Comparison of ENCODE assay signal across 8 mouse cellular contexts in the genomic region with DNA sequence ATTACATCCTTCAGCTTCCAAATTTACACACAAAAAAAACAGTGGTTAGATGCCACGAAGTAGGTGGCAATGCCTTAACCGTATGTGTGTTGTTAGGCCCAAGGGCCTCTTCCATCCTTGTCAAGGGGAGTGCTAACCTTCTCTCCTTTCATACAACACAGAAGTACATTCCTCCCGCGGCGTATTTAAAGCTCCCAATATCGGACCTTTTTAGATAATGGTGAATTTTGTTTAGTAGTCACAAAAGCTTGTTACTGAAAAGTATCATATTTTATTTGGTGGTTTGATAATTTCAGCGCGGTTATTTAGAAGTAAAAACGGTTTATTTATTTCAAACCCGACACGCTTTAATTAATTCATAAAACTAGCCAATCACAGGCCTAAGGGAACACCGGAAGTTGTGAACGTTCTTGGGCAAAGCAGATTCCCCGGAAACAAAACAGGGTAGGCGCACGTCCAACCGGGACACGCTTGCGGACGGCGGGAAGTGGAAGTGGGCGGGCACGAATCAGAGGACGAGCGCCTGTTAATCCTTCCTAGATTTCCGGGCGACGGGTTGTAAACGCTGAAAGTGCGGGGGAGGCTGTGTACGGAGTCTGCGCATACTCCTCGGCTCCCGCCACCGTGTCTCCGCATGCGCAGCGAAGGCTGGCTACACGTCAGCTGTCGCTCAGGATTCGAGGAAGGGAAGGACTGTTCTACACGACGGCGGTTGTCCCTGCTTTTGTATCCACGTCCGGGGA. TPM values are rescaled to one million over a fixed set of nuclear protein-coding genes. Genes with fewer than 3 reads are reported as not detected.
A peak's percentile ranks its signal among the peaks of the same experiment; 100 is the strongest.
DNase-seq lines count a peak whose midpoint lies in the region; ATAC-seq and TF ChIP-seq lines count a peak whose summit lies in the region.

No protein-coding gene starts in this region.

- peak overlapping the region; percentile 41 for H3K4me3 ChIP-seq in embryonic facial prominence, embryonic 14.5 days (ENCODE audit: low read depth, low read length)
- peak overlapping the region; percentile 52 for H3K4me3 ChIP-seq in heart, adult 2 months
- peak overlapping the region; percentile 44 for H3K4me3 ChIP-seq in limb, embryonic 13.5 days
- peak overlapping the region; percentile 42 for H3K4me3 ChIP-seq in midbrain, embryonic 16.5 days (ENCODE audit: low read depth, low read length)

- peak overlapping the region; percentile 88 for H3K27ac ChIP-seq in embryonic facial prominence, embryonic 14.5 days (replicated peaks; ENCODE audit: low read depth, low read length)
- H3K27ac ChIP-seq in heart, adult 2 months: peak overlapping the region; percentile 98
- peak overlapping the region; percentile 73 for H3K27ac ChIP-seq in limb, embryonic 13.5 days
- H3K27ac ChIP-seq in midbrain, embryonic 16.5 days (ENCODE audit: low read length): peak overlapping the region; percentile 81

- H3K9ac ChIP-seq in embryonic facial prominence, embryonic 14.5 days (ENCODE audit: low read depth, low read length): peak overlapping the region; percentile 56
- H3K9ac ChIP-seq in heart, adult 2 months (ENCODE audit: low read depth, low read length): peak overlapping the region; percentile 52
- peak overlapping the region; percentile 68 for H3K9ac ChIP-seq in limb, embryonic 13.5 days
- peak overlapping the region; percentile 62 for H3K9ac ChIP-seq in midbrain, embryonic 16.5 days (ENCODE audit: low read depth, low read length)

- no peaks in the 10 kb centered on the region for H3K27me3 ChIP-seq in embryonic facial prominence, embryonic 14.5 days (replicated peaks; ENCODE audit: control insufficient read depth, insufficient read depth, low read length)
- no peaks in the 10 kb centered on the region for H3K27me3 ChIP-seq in heart, adult 2 months (ENCODE audit: control insufficient read depth, insufficient read depth, low read length)
- no peaks in the 10 kb centered on the region for H3K27me3 ChIP-seq in limb, embryonic 13.5 days
- no peaks in the 10 kb centered on the region for H3K27me3 ChIP-seq in midbrain, embryonic 16.5 days (ENCODE audit: control insufficient read depth, insufficient read depth, low read depth, low read length)

- WGBS in embryonic facial prominence, embryonic 14.5 days: 0% methylated on average over 44 of the region's 46 CpGs
- under 1% methylated on average over 46 of the region's 46 CpGs for WGBS in heart, adult 2 months
- under 1% methylated on average over 46 of the region's 46 CpGs for WGBS in limb, embryonic 13.5 days
- under 1% methylated on average over 46 of the region's 46 CpGs for WGBS in midbrain, embryonic 16.5 days

- H3K4me1 ChIP-seq in embryonic facial prominence, embryonic 14.5 days (ENCODE audit: control insufficient read depth, insufficient read depth, low read length): peaks cover 13% of the 10 kb centered on the region
- H3K4me1 ChIP-seq in heart, adult 2 months (ENCODE audit: control insufficient read depth, insufficient read depth, low read length): peaks cover 3% of the 10 kb centered on the region; the same call in 1 of the 2 replicates
- peaks cover 13% of the 10 kb centered on the region for H3K4me1 ChIP-seq in limb, embryonic 13.5 days
- H3K4me1 ChIP-seq in midbrain, embryonic 16.5 days (ENCODE audit: control insufficient read depth, insufficient read depth, low read length): peaks cover 14% of the 10 kb centered on the region

- intact Hi-C loops in heart, adult 2 months (cut with DNase I): loop anchor here (1.0 kb wide), 1 partner anchor 25 kb away; the partner anchor contains the start of gene Wdr5

- no peak for TF ChIP-seq CTCF in heart, adult 2 months (IDR thresholded peaks at IDR 0.05)

- peak; percentile 99 for DNase-seq in 3T3-L1 (ENCODE audit: low read depth, low spot score)
- peak; percentile 79 to 93 for DNase-seq in adrenal gland, postnatal 4 days (ENCODE audit: low spot score in 2 of 2)
- DNase-seq in embryonic facial prominence, embryonic 14.5 days (ENCODE audit: low spot score): peak; percentile 100
- peak; percentile 95 to 99 for DNase-seq in heart, adult 2 months
- peak; percentile 99 to 100 for DNase-seq in kidney, adult 8-10 months
- DNase-seq in spleen, postnatal 10 days (ENCODE audit: low spot score in 2 of 2): peak; percentile 85 to 90

- ATAC-seq in embryonic facial prominence, embryonic 14.5 days (ENCODE audit: low read depth): peak; percentile 97
- peak; percentile 99 for ATAC-seq in limb, embryonic 13.5 days (ENCODE audit: low FRiP score, low read depth)
- peak; percentile 97 for ATAC-seq in midbrain, embryonic 16.5 days

- no peaks in the 10 kb centered on the region for H3K79me2 ChIP-seq in heart, adult 2 months (replicated peaks; ENCODE audit: control insufficient read depth, insufficient read depth, low read length)

- peak; percentile 95 for TF ChIP-seq EP300 in heart, adult 2 months (IDR thresholded peaks at IDR 0.05; ENCODE audit: insufficient read depth, low read depth, low read length)

- H3K9me3 ChIP-seq in embryonic facial prominence, embryonic 14.5 days (ENCODE audit: control insufficient read depth, low read length): no peaks in the 10 kb centered on the region
- H3K9me3 ChIP-seq in limb, embryonic 13.5 days: no peaks in the 10 kb centered on the region
- no peaks in the 10 kb centered on the region for H3K9me3 ChIP-seq in midbrain, embryonic 16.5 days (replicated peaks; ENCODE audit: control insufficient read depth, low read length, poor library complexity, severe bottlenecking)

- peak; percentile 96 for TF ChIP-seq POLR2A in heart, adult 2 months (IDR thresholded peaks at IDR 0.05; ENCODE audit: insufficient read depth, low read depth, low read length)

- peaks cover 17% of the 10 kb centered on the region for H3K36me3 ChIP-seq in embryonic facial prominence, embryonic 14.5 days (ENCODE audit: control insufficient read depth, insufficient read depth, low read length)
- no peaks in the 10 kb centered on the region for H3K36me3 ChIP-seq in heart, adult 2 months (ENCODE audit: control insufficient read depth, insufficient read depth, low read length)
- H3K36me3 ChIP-seq in limb, embryonic 13.5 days: peaks cover 19% of the 10 kb centered on the region
- H3K36me3 ChIP-seq in midbrain, embryonic 16.5 days (ENCODE audit: control insufficient read depth, insufficient read depth, low read length): peaks cover 8% of the 10 kb centered on the region

- peak overlapping the region; percentile 63 for H3K4me2 ChIP-seq in embryonic facial prominence, embryonic 14.5 days (ENCODE audit: low read depth, low read length)
- H3K4me2 ChIP-seq in limb, embryonic 13.5 days (replicated peaks): peak overlapping the region; percentile 73
- H3K4me2 ChIP-seq in midbrain, embryonic 16.5 days (ENCODE audit: low read length): peak overlapping the region; percentile 73

RNA-seq across cellular contexts. Expression of gene Wdr5, which starts 25.0 kb away (rescaled TPM):
- 10 to 100 TPM; 46.1 to 50.4 TPM for total RNA-seq in adrenal gland, postnatal 4 days (2021)
- 50.1 and 54.1 TPM in 2 replicates for polyA plus RNA-seq in embryonic facial prominence, embryonic 14.5 days (2014; fragmentation: Nextera tagmentation; extraction: Ambion mirVana)
- 10 to 100 TPM; 24.0 to 24.8 TPM for total RNA-seq in heart, adult 2 months (2021)
- polyA plus RNA-seq in heart, adult 2 months (2012; rRNA removed): 18.6 and 27.4 TPM in 2 replicates
- 62.5 and 63.6 TPM in 2 replicates for polyA plus RNA-seq in limb, embryonic 13.5 days (2015; fragmentation: Nextera tagmentation; extraction: Ambion mirVana)
- 42.6 and 44.4 TPM in 2 replicates for polyA plus RNA-seq in midbrain, embryonic 16.5 days (2015; fragmentation: Nextera tagmentation; extraction: Ambion mirVana)

RNA-seq across cellular contexts. Expression of gene Brd3, which starts 32.5 kb away (rescaled TPM):
- total RNA-seq in adrenal gland, postnatal 4 days (2021): 100 to 1,000 TPM; 133 to 136 TPM
- polyA plus RNA-seq in embryonic facial prominence, embryonic 14.5 days (2014; fragmentation: Nextera tagmentation; extraction: Ambion mirVana): 131 and 137 TPM in 2 replicates
- 10 to 100 TPM; 27.0 to 28.7 TPM for total RNA-seq in heart, adult 2 months (2021)
- polyA plus RNA-seq in heart, adult 2 months (2012; rRNA removed): 12.5 and 13.1 TPM in 2 replicates
- polyA plus RNA-seq in limb, embryonic 13.5 days (2015; fragmentation: Nextera tagmentation; extraction: Ambion mirVana): 141 and 169 TPM in 2 replicates
- 141 and 142 TPM in 2 replicates for polyA plus RNA-seq in midbrain, embryonic 16.5 days (2015; fragmentation: Nextera tagmentation; extraction: Ambion mirVana)

Comparison
In these comparisons a context has a peak if more than half of its experiments do, and no peak if none do; other contexts are left out.
1. Peak in every context shown above with its lines: DNase-seq, ATAC-seq, H3K4me3 ChIP-seq and H3K27ac ChIP-seq.